Mouse (Mus musculus) lung, embryonic 16.5 days (tissue): ENCODE data around the gene H2al1a. TPM values are rescaled to one million over a fixed set of nuclear protein-coding genes. Genes with fewer than 3 reads are reported as not detected.
"Not testable (repeated sequence)": the region's sequence is repeated elsewhere in the genome, so short reads cannot be mapped to it uniquely, and the experiment has no call there.

ENCODE experiments used
- ATAC-seq: fragments of 200-750 bp; cut with Nextera tagmentation; 2 replicates; pipeline ENCODE4 v1.8.0; 2017; ENCODE audit warnings: low read depth, mild to moderate bottlenecking, moderate library complexity
- H3K27ac ChIP-seq: fragments of 300-500 bp; sonication (generic); 2 replicates; pipeline ENCODE4 v1.5.1; 2014; ENCODE audit warnings: mild to moderate bottlenecking, control low read depth, low read length
- H3K27me3 ChIP-seq: fragments of 300-500 bp; sonication (generic); 2 replicates; pipeline ENCODE4 v1.6.1; 2014; ENCODE audit warnings: low read depth, low read length, mixed read lengths; ENCODE audit not compliant: control insufficient read depth, insufficient read depth
- H3K36me3 ChIP-seq: fragments of 300-500 bp; sonication (generic); 2 replicates; pipeline ENCODE4 v1.6.1; 2014; ENCODE audit warnings: low read length; ENCODE audit not compliant: control insufficient read depth, insufficient read depth
- H3K4me1 ChIP-seq: fragments of 300-500 bp; sonication (generic); replicated peaks from 2 replicates; pipeline ENCODE4 v1.6.1; 2014; ENCODE audit warnings: low read length, mixed read lengths; ENCODE audit not compliant: control insufficient read depth, insufficient read depth
- H3K4me2 ChIP-seq: fragments of 300-500 bp; sonication (generic); 2 replicates; pipeline ENCODE4 v1.6.1; 2014; ENCODE audit warnings: low read depth, low read length, control low read depth
- H3K4me3 ChIP-seq: fragments of 300-500 bp; sonication (generic); 2 replicates; pipeline ENCODE4 v1.5.1; 2014; ENCODE audit warnings: mild to moderate bottlenecking, low read length, control low read depth
- H3K9ac ChIP-seq: fragments of 300-500 bp; sonication (generic); 2 replicates; pipeline ENCODE4 v1.6.1; 2014; ENCODE audit warnings: low read length, control low read depth
- H3K9me3 ChIP-seq: fragments of 300-500 bp; sonication (generic); 2 replicates; pipeline ENCODE4 v1.6.1; 2016; ENCODE audit warnings: low read length; ENCODE audit not compliant: control insufficient read depth
- WGBS: fragments of 180-500 bp; shearing (Covaris S2); extraction: QIAGEN DNeasy Blood & Tissue Kit; methylation state at CpG from one replicate; pipeline ENCODE4 v1.1.7; 2014; 5-methylcytosine and 5-hydroxymethylcytosine counted together
- polyA plus RNA-seq: library from polyadenylated mRNA; unstranded; fragments of >200 nt; fragmentation: Nextera tagmentation; extraction: Ambion mirVana; gene quantifications from 2 replicates; pipeline ENCODE4 v1.2.1, GENCODE M21; 2015

H2al1a gene
- polyA plus RNA-seq, 1 experiment from 2014 or later = not detected

GRCm38 (mm10) chrX:11277083-11277482, 22.0 kb upstream of the H2al1a start:
- Histone ChIP-seq H3K9ac (no peak overlapping the region), H3K27me3 (no peaks in the 10 kb centered on the region; the same call in 1 of the 2 replicates), H3K9me3 (no peaks in the 10 kb centered on the region), H3K4me3 (no peak overlapping the region), H3K4me1 (no peaks in the 10 kb centered on the region), H3K4me2 (no peak overlapping the region), H3K36me3 (no peaks in the 10 kb centered on the region), H3K27ac (no peak overlapping the region)
- 44% methylated on average over 6 of the region's 6 CpGs for WGBS
- ATAC-seq = peak; percentile 51; the same call in 1 of the 2 replicates

GRCm38 (mm10) chrX:11280741-11281140, 18.3 kb upstream of the H2al1a start:
- Histone ChIP-seq H3K9me3 (0 out of 2 replicates have a peak, but pooled peaks cover 3% of the 10 kb centered on the region), H3K27ac (no peak overlapping the region), H3K4me2 (no peak overlapping the region), H3K9ac (no peak overlapping the region), H3K4me3 (no peak overlapping the region), H3K4me1 (no peaks in the 10 kb centered on the region), H3K36me3 (no peaks in the 10 kb centered on the region), H3K27me3 (no peaks in the 10 kb centered on the region; the same call in none of the 2 replicates)
- no peak for ATAC-seq
- WGBS = 73% methylated on average over 2 of the region's 2 CpGs

DNA sequence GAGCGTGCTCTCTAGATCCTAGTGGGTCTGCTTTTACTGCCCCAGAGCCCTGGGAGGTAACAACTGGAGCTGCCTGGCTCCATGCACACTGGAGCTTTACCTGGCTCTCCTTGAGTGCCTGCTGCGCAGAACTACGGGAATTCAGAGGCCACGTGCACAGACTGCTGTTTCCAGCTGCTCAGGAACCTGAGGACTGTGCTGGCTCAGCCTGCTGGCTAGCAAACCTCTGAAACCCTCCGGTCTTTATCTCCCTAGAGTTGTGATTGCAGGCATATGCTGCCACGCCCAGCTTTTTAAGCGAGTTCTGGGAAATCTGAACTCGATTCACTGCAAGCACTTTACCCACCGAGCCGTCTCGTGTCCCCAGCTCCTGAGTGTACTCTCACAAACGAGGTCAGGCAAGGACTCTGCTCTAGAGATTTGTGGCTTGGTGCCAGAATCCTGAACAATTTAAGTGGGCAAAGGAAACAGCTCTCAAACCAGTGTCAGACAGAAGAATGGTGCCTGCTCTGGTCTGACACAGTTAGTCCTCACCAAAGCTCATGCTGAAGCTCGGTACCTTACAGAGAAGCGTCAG, 10.7 kb upstream of the H2al1a start:
- peak; percentile 68 for ATAC-seq
- 45% methylated on average over 14 of the region's 14 CpGs for WGBS
- Histone ChIP-seq H3K4me3 (no peak overlapping the region), H3K9me3 (no peaks in the 10 kb centered on the region), H3K4me2 (no peak overlapping the region), H3K36me3 (no peaks in the 10 kb centered on the region), H3K27ac (no peak overlapping the region), H3K27me3 (no peaks in the 10 kb centered on the region; the same call in 1 of the 2 replicates), H3K4me1 (no peaks in the 10 kb centered on the region), H3K9ac (no peak overlapping the region)

DNA sequence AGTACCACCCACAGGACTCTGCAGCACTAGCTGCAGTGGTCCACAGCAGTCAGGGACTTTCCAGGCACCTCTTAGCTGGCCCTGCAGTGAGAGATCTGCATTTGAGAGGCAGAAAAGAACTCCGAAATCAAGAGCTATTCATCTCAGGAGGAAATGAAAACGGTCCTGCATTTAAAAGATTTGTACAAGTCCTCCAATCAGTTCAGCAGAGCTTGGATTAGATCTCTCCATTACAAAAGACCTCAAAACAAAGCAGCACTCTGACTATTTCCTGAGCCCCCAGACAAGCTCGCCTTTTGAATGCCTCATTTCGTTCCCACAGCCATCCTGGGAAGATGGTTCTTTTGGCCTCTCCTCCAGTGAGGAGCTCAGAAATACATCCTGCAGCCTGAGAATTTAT, 9.8 kb upstream of the H2al1a start:
- Histone ChIP-seq H3K4me3 (no peak overlapping the region), H3K9me3 (no peaks in the 10 kb centered on the region), H3K36me3 (no peaks in the 10 kb centered on the region), H3K9ac (no peak overlapping the region), H3K27me3 (no peaks in the 10 kb centered on the region; the same call in 1 of the 2 replicates), H3K4me1 (no peaks in the 10 kb centered on the region), H3K27ac (no peak overlapping the region), H3K4me2 (no peak overlapping the region)
- WGBS = 76% methylated on average over 4 of the region's 4 CpGs
- ATAC-seq = no peak

GRCm38 (mm10) chrX:11302132-11302531, 3.1 kb downstream of the H2al1a start, which contains the start of gene H2al1b:
Gene H2al1b, plus strand, starts transcription at chrX:11302432.
- not testable (repeated sequence) for H3K9ac ChIP-seq, H3K36me3 ChIP-seq, ATAC-seq, H3K9me3 ChIP-seq, H3K4me3 ChIP-seq, H3K27me3 ChIP-seq, H3K27ac ChIP-seq, H3K4me1 ChIP-seq, H3K4me2 ChIP-seq
- WGBS = 100% methylated on average over 1 of the region's 3 CpGs

- H3K4me1 ChIP-seq, ATAC-seq, H3K4me3 ChIP-seq, H3K4me2 ChIP-seq, H3K27ac ChIP-seq, H3K36me3 ChIP-seq, H3K9me3 ChIP-seq, H3K9ac ChIP-seq, H3K27me3 ChIP-seq: not testable (repeated sequence)
- WGBS = 69% methylated on average over 1 of the region's 6 CpGs
Measured at GRCm38 (mm10) chrX:11305355-11305754, 6.3 kb downstream of the H2al1a start, which contains the start of gene H2al1c. Gene H2al1c, plus strand, starts transcription at chrX:11305655.

GRCm38 (mm10) chrX:11308524-11308923, 9.5 kb downstream of the H2al1a start, which contains the start of gene H2al1d:
Gene H2al1d, plus strand, starts transcription at chrX:11308824.
- not testable (repeated sequence) for H3K4me2 ChIP-seq, H3K27ac ChIP-seq, H3K4me3 ChIP-seq, H3K36me3 ChIP-seq, H3K9me3 ChIP-seq, ATAC-seq, H3K4me1 ChIP-seq, H3K27me3 ChIP-seq, H3K9ac ChIP-seq
- WGBS = no CpG with 5 or more reads among the region's 6 CpGs

DNA sequence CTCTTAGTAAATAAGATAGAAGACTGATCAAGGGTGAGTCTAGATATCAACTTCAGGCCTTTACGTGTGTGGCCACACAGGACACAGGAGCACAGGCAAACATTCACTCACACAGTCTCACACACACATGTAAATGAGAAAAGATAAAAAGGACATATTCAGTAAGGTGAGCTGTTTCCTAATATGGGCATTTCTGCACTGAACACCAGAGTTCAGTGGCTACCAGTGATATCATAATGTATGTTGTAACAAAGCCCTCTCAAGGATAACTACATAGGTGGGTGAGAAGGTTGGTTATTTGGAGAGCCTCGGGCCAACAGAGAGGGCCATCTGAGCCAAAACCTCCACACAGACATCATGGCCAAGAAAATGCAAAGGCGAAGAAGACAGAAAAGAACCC, 12.6 kb downstream of the H2al1a start, which contains the start of gene H2al1e:
Gene H2al1e (plus strand): TSS at position 301 of the 400 bp plus-strand sequence.
- H3K9ac ChIP-seq, H3K27me3 ChIP-seq, H3K4me3 ChIP-seq, H3K4me2 ChIP-seq, ATAC-seq, H3K4me1 ChIP-seq, H3K27ac ChIP-seq, H3K36me3 ChIP-seq, H3K9me3 ChIP-seq: not testable (repeated sequence)
- no CpG with 5 or more reads among the region's 3 CpGs for WGBS

- not testable (repeated sequence) for H3K4me3 ChIP-seq, H3K9ac ChIP-seq, H3K36me3 ChIP-seq, H3K27ac ChIP-seq, H3K4me1 ChIP-seq, ATAC-seq, H3K9me3 ChIP-seq, H3K27me3 ChIP-seq, H3K4me2 ChIP-seq
- no CpG with 5 or more reads among the region's 6 CpGs for WGBS
Measured at GRCm38 (mm10) chrX:11314858-11315257, 15.8 kb downstream of the H2al1a start, which contains the start of gene H2al1f. Gene H2al1f, plus strand, starts transcription at chrX:11315158.
